Mouse (Mus musculus): ENCODE measurements around the gene Farp2. TPM values are rescaled to one million over a fixed set of nuclear protein-coding genes. Genes with fewer than 3 reads are reported as not detected.
"Not testable (repeated sequence)": the region's sequence is repeated elsewhere in the genome, so short reads cannot be mapped to it uniquely, and the experiment has no call there.

Farp2 gene
- polyA plus RNA-seq, 1 experiment from 2014 or later = 8.0 TPM

DNA sequence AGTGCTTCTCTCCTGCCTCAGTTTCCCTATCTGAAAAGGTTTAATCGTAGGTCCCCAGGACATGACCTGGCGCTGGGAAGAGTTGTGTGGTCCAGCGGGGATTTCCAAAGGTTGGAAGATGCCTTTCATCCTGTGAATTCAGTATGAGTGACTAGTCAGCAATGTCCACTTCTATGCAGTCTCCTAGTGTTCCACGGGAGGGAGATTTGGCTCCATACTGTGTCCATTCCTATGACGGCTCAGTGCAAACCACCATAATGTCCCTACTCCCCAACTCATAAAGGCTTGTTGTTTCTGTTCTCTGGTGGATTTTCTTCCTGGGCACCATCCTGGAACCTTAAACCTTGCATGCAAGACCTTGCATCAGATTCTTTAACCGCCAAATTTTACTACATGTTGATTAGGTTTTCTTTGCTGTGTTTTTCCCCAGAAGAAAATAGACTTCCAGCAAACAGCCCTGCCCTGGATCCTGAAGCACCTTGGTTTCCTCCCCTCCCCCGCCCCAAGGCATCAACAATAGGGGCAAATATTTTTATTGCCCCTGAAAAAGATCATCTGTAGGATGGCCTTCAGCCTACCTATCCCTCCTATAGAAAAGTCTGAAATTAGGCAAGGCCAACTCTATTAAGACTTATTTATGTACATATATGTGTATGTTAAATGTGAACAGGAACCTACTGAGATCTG is 124.5 kb downstream of the Farp2 start:
- Histone ChIP-seq H3K4me2 (replicated peaks) (peak overlapping the region; percentile 76), H3K9ac (peak overlapping the region; percentile 61), H3K4me3 (peak overlapping the region; percentile 98), H3K9me3 (no peaks in the 10 kb centered on the region), H3K27ac (peak overlapping the region; percentile 63; the same call in 1 of the 2 replicates), H3K36me3 (peaks cover 12% of the 10 kb centered on the region), H3K27me3 (no peaks in the 10 kb centered on the region), H3K4me1 (peaks cover 21% of the 10 kb centered on the region)
- 31% methylated on average over 7 of the region's 7 CpGs for WGBS
- ATAC-seq (ENCODE audit: low FRiP score, low read depth) = peak; percentile 12; the same call in 1 of the 2 replicates

DNA sequence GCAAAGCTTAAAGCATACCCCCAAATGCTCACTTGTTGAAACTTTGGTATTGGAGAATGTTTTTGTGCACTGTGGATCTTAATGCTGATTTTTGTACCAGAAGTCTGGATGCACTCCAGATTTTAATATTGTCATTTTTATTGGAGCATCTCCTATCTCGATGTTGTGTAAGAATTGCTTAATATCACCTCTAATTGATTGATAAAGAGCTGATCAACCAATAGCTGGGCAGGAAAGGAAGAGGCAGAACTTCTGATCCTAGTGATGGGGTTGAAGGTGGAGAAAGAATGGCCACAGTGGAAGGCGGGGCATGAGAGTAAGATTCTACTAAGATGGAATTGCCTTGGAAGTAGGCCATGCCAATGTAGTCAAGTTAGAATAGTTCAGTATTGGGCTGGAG is 130.1 kb downstream of the Farp2 start:
- no peak for ATAC-seq (ENCODE audit: low FRiP score, low read depth)
- H3K9ac ChIP-seq = no peak overlapping the region
- WGBS = 87% methylated on average over 2 of the region's 2 CpGs
- H3K4me1 ChIP-seq = no peaks in the 10 kb centered on the region
- H3K27me3 ChIP-seq = no peaks in the 10 kb centered on the region
- H3K4me2 ChIP-seq (replicated peaks) = no peak overlapping the region
- no peak overlapping the region for H3K27ac ChIP-seq
- H3K36me3 ChIP-seq = no peaks in the 10 kb centered on the region
- no peaks in the 10 kb centered on the region for H3K9me3 ChIP-seq
- no peak overlapping the region for H3K4me3 ChIP-seq

DNA sequence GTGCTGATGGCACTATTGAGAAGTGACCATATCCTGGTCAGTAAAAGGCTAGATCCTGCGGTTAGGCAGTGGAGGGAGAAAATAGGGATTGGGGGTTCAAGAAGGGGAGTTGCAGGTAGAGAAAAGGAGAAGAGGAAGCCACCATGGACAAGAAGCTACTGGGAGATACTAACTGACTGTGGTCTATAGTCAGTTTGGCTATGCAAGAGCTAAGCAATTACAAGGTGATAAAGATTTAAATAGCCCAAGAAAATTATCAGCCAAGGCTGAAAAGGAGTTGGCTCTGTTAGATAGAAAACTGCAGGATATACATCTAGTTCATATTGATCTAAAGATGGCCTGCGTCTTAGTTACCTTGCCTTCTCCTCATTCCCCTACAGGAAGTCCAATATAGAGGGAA is 130.8 kb downstream of the Farp2 start:
- Histone ChIP-seq H3K27ac (no peak overlapping the region), H3K4me3 (no peak overlapping the region), H3K9me3 (no peaks in the 10 kb centered on the region), H3K4me2 (replicated peaks) (no peak overlapping the region), H3K4me1 (no peaks in the 10 kb centered on the region), H3K27me3 (no peaks in the 10 kb centered on the region), H3K9ac (no peak overlapping the region), H3K36me3 (no peaks in the 10 kb centered on the region)
- no peak for ATAC-seq (ENCODE audit: low FRiP score, low read depth)
- 92% methylated on average over 2 of the region's 2 CpGs for WGBS

DNA sequence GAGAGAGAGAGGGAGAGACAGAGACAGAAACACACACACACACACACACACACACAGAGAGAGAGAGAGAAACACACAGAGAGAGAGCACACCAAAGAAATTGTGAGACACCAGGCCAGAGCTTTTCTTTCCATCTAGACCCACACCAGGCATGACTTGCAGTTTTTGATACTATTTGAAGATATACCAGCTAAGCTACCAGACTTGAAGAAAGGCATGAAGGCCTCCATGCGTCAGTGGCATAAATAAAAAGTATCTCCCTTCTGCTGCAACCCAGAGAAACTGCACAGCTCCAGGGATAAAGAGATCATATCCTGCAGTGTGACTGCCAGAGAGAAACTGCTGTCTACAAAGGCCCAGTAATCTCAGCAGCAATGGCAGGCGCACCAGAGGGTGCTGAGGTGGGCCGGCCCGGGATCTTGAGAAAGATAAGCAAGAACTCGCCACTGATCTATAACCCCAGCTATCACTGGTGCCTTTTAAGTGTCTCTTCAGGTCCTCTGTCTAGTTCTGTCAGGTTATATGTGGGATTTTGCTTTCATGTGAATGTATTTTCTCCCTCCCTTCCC is 137.8 kb downstream of the Farp2 start:
- Histone ChIP-seq H3K9ac (no peak overlapping the region), H3K4me2 (replicated peaks) (no peak overlapping the region), H3K36me3 (no peaks in the 10 kb centered on the region), H3K9me3 (no peaks in the 10 kb centered on the region), H3K27ac (no peak overlapping the region), H3K4me1 (no peaks in the 10 kb centered on the region), H3K4me3 (no peak overlapping the region), H3K27me3 (no peaks in the 10 kb centered on the region)
- ATAC-seq (ENCODE audit: low FRiP score, low read depth) = no peak
- WGBS = 75% methylated on average over 5 of the region's 5 CpGs

DNA sequence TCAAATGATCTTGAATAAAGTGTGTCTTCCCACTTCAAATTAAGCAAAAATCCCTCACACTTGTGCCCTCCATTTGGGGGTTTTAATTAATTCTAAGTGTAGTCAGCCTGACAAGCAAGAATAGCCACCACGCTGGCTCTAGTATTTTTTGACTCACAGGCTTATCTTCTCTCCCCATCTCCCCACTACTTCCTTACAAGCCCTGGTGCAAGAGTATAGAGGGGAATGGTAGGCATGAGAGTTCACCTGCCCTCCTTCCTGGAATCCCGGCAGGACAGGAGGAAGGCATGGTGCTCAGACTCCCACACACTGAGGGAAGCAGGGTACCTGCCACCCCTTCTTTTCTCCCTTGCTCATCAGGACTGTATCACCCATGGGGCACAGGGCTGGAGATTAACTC is 142.4 kb downstream of the Farp2 start:
- Histone ChIP-seq H3K4me2 (replicated peaks) (no peak overlapping the region), H3K27me3 (no peaks in the 10 kb centered on the region), H3K9ac (no peak overlapping the region), H3K36me3 (no peaks in the 10 kb centered on the region), H3K27ac (no peak overlapping the region), H3K4me3 (no peak overlapping the region), H3K9me3 (no peaks in the 10 kb centered on the region), H3K4me1 (no peaks in the 10 kb centered on the region)
- ATAC-seq (ENCODE audit: low FRiP score, low read depth) = no peak
- 58% methylated on average over 2 of the region's 2 CpGs for WGBS

DNA sequence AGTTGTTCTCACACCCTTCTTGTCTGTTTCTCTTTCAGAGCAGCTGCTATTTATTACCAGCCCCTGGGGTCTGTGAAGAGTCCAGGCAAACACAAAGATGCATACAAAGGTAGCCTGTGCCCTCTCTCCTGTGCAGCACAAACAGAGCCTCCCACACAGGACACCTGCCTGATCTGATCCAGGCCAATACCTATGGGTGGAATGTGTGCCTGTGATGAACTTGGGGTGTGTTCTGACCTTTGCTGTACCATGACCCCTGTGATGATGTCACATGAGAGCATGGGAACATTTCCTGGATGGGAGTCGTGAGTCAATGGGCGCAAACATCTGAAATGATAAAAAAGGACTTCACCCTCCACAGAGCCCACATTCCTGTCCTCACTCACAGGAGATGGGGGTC is 142.9 kb downstream of the Farp2 start:
- H3K4me1 ChIP-seq = no peaks in the 10 kb centered on the region
- no peaks in the 10 kb centered on the region for H3K27me3 ChIP-seq
- no peak overlapping the region for H3K4me2 ChIP-seq (replicated peaks)
- no peak overlapping the region for H3K9ac ChIP-seq
- ATAC-seq (ENCODE audit: low FRiP score, low read depth) = no peak
- H3K27ac ChIP-seq = no peak overlapping the region
- H3K36me3 ChIP-seq = no peaks in the 10 kb centered on the region
- H3K9me3 ChIP-seq = no peaks in the 10 kb centered on the region
- WGBS = 83% methylated on average over 2 of the region's 2 CpGs
- H3K4me3 ChIP-seq = no peak overlapping the region

DNA sequence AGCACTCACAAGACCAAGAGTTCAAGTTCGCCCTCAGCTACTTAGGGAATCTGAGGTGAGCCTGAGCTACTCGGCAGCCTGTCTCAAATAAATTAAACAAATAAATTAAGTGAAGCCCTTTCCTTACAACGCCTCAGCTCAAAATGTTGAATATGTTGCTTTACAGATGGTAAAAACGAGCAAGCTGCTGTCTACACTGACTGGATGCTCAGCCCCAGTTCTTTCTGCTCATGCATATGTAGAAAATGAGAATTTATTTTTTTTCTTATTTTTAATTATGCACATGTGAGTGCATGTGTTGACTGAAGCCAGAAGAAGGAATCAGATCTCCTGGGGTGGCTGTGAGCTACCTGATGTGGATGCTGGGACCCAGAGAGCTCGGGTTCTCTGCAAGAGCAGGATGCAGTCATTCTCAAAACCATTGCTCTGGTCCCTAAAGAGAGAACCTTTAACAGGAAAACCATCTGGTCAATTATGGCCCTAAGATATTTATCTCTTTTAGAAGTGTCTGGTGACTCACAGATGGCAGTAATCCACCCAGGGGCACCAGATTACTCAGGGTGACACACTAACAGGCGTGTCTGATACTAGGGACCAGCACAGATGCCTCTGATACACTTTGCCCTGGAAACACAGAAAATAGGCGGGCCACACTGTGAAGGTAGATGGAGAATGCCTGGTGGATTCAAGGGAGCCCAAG is 144.6 kb downstream of the Farp2 start:
- Histone ChIP-seq H3K27ac (no peak overlapping the region), H3K4me2 (replicated peaks) (no peak overlapping the region), H3K9ac (no peak overlapping the region), H3K36me3 (no peaks in the 10 kb centered on the region), H3K4me1 (no peaks in the 10 kb centered on the region), H3K9me3 (peaks cover 6% of the 10 kb centered on the region; the same call in 1 of the 2 replicates), H3K4me3 (no peak overlapping the region), H3K27me3 (no peaks in the 10 kb centered on the region)
- no peak for ATAC-seq (ENCODE audit: low FRiP score, low read depth)
- 60% methylated on average over 7 of the region's 7 CpGs for WGBS

DNA sequence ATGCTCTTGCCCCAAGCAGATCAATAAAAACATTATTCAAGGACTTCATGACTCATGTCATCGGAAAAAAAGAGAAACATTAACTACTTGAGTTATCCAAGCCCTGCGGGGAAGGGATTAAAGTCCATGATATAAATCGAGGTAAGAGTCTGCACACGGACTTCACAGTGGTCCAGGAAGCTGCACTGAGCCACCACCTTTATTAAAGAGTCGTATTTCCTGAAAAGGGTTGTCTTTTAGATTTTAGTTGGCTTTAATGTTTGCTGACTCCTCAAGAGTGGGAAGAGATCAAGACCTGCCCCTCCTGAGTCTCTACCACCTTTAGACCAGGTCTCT is 145.1 kb downstream of the Farp2 start:
- no peak for ATAC-seq (ENCODE audit: low FRiP score, low read depth)
- H3K4me2 ChIP-seq (replicated peaks) = no peak overlapping the region
- 65% methylated on average over 5 of the region's 5 CpGs for WGBS
- H3K27me3 ChIP-seq = no peaks in the 10 kb centered on the region
- H3K4me3 ChIP-seq = no peak overlapping the region
- no peak overlapping the region for H3K9ac ChIP-seq
- H3K36me3 ChIP-seq = no peaks in the 10 kb centered on the region
- peaks cover 6% of the 10 kb centered on the region; the same call in 1 of the 2 replicates for H3K9me3 ChIP-seq
- no peaks in the 10 kb centered on the region for H3K4me1 ChIP-seq
- no peak overlapping the region for H3K27ac ChIP-seq

DNA sequence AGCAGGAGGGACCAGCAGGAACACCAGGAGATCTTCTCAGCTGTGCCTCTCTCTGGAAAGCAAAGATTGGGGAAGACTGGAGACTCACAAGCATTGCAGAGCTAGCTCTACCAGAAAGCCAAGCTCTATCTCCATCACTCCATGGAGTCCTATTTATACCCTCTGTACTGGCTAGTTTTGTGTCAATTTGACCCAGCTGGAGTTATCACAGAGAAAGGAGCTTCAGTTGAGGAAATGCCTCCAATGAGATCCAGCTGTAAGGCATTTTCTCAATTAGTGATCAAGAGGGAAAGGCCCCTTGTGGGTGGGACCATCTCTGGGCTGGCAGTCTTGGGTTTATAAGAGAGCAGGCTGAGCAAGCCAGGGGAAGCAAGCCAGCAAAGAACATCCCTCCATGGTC is 146.7 kb downstream of the Farp2 start, which contains the start of gene Stk25:
TSS of gene Stk25 (minus strand) at position 101 of the 400 bp plus-strand sequence.
- not testable (repeated sequence) for H3K4me3 ChIP-seq; H3K9me3 ChIP-seq; H3K9ac ChIP-seq; H3K36me3 ChIP-seq; H3K27ac ChIP-seq; H3K27me3 ChIP-seq; H3K4me2 ChIP-seq (replicated peaks); ATAC-seq (ENCODE audit: low FRiP score, low read depth); H3K4me1 ChIP-seq

DNA sequence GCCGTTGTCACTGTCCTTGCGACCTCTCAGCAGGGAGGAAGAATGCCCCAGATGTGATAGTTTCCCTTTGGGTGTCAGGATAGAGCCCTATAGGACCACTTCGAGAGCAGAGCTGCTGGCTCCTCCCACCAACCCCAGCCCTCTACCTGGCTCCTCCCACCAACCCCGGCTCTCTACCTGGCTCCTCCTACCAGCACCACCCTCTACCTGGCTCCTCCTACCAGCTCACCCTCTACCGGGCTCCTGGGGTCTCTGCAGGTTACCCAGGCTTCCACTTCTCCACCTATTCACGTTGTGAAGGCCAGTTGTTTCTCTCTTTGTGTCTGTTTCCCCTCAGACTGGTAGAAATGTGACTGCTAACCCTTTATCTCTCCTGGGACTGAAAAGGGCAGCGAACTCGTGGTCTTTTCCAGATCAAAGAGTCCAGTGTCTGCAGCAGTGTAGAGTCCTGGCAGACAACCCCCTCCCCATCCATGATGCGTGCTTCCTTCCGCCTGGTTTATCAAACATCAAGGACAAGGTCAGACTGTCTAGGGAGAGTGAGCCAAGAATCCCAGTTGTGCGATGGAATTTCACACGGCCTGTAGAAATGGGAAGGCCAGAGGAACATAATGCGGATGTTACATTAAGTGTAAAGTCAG is 156.0 kb downstream of the Farp2 start:
- Histone ChIP-seq H3K9me3 (no peaks in the 10 kb centered on the region), H3K4me2 (replicated peaks) (no peak overlapping the region), H3K4me1 (peaks cover 10% of the 10 kb centered on the region), H3K27ac (no peak overlapping the region), H3K9ac (no peak overlapping the region), H3K36me3 (no peaks in the 10 kb centered on the region), H3K27me3 (no peaks in the 10 kb centered on the region), H3K4me3 (no peak overlapping the region)
- WGBS = 35% methylated on average over 13 of the region's 13 CpGs
- ATAC-seq (ENCODE audit: low FRiP score, low read depth) = no peak

DNA sequence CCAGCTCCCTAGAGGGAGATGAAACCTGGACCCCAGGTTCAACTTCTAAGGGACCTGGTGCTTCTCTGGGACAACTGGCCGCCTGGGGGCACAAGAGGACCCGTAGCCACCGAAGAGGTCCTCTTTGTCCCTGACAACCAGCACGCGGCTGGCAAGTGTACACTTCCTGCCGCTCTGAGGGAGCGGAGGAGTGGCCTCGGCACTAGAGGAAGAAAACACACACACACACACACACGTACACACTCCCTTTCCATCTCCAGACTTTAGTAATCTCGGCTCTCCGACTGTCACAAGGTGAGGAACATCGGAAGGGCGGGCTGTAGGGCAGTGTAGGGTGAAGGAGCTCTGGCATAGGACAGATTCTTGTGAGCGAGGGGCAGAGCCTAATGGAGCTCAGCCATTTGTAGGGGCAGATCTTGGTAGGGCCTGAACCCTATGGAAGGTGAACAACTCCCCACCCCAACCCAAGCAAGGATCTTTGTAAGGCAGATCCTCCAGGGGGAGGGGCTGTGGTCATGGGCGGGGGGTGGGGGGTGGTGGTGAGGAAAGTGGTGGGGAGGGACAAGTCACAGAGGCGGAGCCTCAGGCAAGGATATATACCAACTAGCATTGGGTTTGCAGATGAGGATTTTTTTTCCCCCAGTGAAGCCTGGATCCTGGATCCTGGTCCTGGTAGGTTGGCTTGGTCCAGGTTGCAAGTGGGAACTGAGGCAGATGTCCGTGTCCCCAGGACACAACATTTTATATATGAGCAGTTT is 157.1 kb downstream of the Farp2 start:
- Histone ChIP-seq H3K27me3 (no peaks in the 10 kb centered on the region), H3K27ac (no peak overlapping the region), H3K4me3 (peak overlapping the region; percentile 37), H3K9ac (peak overlapping the region; percentile 55), H3K4me1 (peaks cover 10% of the 10 kb centered on the region), H3K9me3 (no peaks in the 10 kb centered on the region), H3K4me2 (replicated peaks) (peak overlapping the region; percentile 63), H3K36me3 (no peaks in the 10 kb centered on the region)
- WGBS = 9% methylated on average over 17 of the region's 17 CpGs
- ATAC-seq (ENCODE audit: low FRiP score, low read depth) = peak; percentile 85

DNA sequence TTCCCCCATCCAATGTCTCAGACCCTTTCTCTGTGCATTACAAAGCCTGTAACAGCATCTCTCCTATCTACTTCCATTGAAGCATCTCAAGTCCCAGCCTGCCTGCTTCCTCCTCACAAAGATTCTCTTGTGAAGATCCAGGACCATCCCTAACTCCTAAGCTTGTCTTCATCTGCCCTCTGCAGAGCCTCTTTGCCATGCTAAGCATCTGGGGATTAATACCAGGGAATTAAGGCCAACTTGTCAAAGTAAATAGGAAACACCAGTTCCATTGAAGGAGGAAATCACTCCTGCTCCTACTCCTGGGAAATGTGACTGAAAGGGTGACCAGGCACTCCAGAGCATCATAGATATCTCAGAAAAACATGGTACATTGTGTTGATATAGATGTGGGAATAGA is 158.1 kb downstream of the Farp2 start:
- no peak for ATAC-seq (ENCODE audit: low FRiP score, low read depth)
- H3K9ac ChIP-seq = no peak overlapping the region
- H3K36me3 ChIP-seq = no peaks in the 10 kb centered on the region
- peaks cover 10% of the 10 kb centered on the region for H3K4me1 ChIP-seq
- no peak overlapping the region for H3K4me3 ChIP-seq
- H3K4me2 ChIP-seq (replicated peaks) = no peak overlapping the region
- H3K9me3 ChIP-seq = no peaks in the 10 kb centered on the region
- H3K27me3 ChIP-seq = no peaks in the 10 kb centered on the region
- no peak overlapping the region for H3K27ac ChIP-seq

Data from limb, embryonic 13.5 days (tissue).